Mouse (Mus musculus): ENCODE data around the gene Tns4. TPM values are rescaled to one million over a fixed set of nuclear protein-coding genes. Genes with fewer than 3 reads are reported as not detected.

The Tns4 gene
- 1.1 and 5.7 TPM in 2 replicates for total RNA-seq (2023)

DNA sequence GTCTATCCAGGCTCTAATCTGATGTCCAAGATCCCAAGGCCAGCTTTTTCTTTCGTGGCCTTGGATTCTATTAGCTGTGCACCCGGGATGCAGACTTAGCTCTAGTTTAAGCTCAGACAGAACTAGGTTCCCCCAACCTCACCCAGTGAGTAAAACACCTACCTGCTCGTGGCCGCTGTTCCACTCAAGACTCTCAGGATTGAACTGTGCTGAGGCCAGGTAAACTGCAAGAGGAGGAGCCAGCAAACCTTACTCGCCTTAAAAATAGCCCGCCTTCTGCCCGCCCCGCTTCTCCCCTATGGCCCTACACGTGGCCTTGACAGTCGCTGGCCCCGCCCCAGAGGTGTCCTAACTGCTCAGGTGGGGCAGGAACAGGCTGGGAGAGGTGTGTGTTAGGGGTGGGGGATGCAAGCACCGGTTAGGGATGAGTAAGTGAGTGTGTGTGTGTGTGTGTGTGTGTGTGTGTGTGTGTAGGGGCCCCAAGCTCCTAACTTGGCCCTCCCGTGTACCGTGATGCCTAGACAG lies at the start of gene Tns4:
Gene Tns4, minus strand, starts transcription at position 230 of the 525 bp plus-strand sequence.

DNA sequence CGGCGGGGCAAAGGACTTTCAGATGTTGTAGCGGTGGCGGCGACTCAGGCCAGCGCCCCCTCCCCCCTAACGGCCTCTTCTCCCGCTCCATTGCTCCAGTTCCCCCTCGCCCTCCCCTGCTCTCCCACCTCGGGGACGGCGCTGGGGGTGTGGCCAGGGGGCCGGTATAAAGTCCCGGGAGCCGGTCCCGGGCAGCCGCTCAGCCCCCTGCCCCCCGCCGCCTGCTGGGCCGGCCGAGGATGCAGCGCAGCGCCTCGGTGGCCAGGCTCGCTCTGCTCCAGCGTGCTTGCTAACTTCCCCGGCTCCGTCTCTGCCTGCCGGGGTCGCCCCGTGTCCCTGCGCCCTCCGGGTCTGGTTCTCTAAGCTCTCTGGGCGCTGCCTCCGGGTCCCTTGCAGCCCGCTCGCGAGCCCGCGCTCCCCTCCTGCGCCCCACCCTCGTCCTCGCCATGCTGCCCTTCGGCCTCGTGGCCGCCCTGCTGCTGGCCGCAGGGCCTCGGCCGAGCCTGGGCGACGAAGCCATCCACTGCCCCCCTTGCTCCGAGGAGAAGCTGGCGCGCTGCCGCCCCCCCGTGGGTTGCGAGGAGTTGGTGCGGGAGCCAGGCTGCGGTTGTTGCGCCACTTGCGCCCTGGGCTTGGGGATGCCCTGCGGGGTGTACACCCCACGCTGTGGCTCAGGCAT lies 47.9 kb downstream of the Tns4 start, which contains the start of gene Igfbp4:
Gene Igfbp4, plus strand, starts transcription at position 194 of the 679 bp plus-strand sequence.

DNA sequence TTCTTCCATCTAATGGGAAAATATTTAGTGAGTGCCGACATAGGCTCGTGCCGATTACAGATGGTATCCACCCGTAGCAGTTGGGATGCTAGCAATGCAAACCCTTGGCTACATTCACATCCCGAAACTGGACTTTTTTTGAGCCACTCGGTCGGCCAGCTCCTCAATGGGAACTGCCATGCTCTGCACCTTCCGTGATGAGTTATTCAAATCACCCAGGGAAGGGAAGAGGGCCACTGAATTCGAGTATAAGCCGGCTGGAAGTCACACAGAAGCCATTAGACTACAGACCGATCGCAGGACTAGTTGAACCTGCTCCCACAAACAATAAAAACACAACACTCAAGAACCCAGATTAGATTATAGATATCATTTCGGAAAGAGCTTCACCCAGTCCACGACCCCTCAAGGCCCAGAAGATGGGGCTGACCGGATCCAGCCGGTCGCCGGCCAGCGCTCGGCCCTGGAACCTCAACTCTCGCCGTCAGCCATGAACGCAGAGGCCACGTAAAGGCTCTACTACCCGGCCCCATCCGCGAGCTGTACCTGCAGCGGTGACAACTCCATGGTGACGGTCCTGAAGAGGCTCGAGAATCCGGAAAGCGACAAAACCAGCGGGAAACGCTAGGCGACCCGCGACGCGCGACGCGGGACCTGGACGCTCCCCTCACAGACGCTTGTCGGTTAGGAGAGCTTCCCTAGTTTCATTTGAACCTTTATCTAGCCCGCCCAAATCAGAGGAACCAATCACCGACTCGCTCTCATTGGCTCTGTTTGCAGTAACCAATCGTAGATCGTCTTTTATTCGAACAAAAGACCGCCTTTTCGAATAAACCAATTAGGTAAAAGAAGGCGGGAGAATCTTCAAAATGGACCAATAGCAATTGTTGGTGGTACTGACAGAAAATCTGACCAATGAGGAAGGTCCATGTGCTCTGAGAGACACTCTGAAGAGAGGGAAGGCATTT lies 65.3 kb downstream of the Tns4 start, which contains the start of gene Top2a:
Gene Top2a, minus strand, starts transcription at position 690 of the 968 bp plus-strand sequence.

Other genes with a start within 250 kb of the Tns4 start
- 31.2 and 34.2 TPM in 2 replicates for gene Wipf2, start 225.7 kb downstream of the Tns4 start, total RNA-seq (2023)
- gene Cdc6, start 181.5 kb downstream of the Tns4 start, total RNA-seq (2023), result 25.4 and 32.2 TPM in 2 replicates
- 125 and 130 TPM in 2 replicates for gene Rara, start 161.5 kb downstream of the Tns4 start, total RNA-seq (2023)
- not detected in 2 replicates for gene Gjd3, start 106.3 kb downstream of the Tns4 start, total RNA-seq (2023)
- 221 and 277 TPM in 2 replicates for gene Top2a, start 65.1 kb downstream of the Tns4 start, total RNA-seq (2023)
- gene Igfbp4, start 48.1 kb downstream of the Tns4 start, total RNA-seq (2023), result 29.2 and 47.4 TPM in 2 replicates
- gene Ccr7, start 65.8 kb upstream of the Tns4 start, total RNA-seq (2023), result 0.54 and 1.8 TPM in 2 replicates
- gene Smarce1, start 141.7 kb upstream of the Tns4 start, total RNA-seq (2023), result 71.7 and 98.4 TPM in 2 replicates
- gene Krt222, start 154.8 kb upstream of the Tns4 start, total RNA-seq (2023), result not detected in 2 replicates
- gene Krt24, start 196.0 kb upstream of the Tns4 start, total RNA-seq (2023), result not detected in 2 replicates
- not detected in 2 replicates for gene Krt25, start 233.6 kb upstream of the Tns4 start, total RNA-seq (2023)
- gene Krt26, start 248.7 kb upstream of the Tns4 start, total RNA-seq (2023), result not detected in 2 replicates

Data from neutrophil, adult 65 days (primary cell).